ENCODE assay signal across 12 mouse cellular contexts in genomic region chr3:137682911-137683806, GRCm38 (mm10). TPM values are rescaled to one million over a fixed set of nuclear protein-coding genes. Genes with fewer than 3 reads are reported as not detected.
DNase-seq lines count a peak whose midpoint lies in the region; ATAC-seq lines count a peak whose summit lies in the region.
"Had no signal": no experiment of that assay in that cellular context is flagged by ENCODE, and none has a peak within 500 bp of the region (broad histone marks: within the 10 kb centered on the region; RNA-seq: fewer than 3 reads in every experiment).

No protein-coding gene starts in this region.

- intact Hi-C loops in left cerebral cortex, postnatal 36 days (cut with DNase I), result no loop called here

- no peaks in the 10 kb centered on the region for H3K27me3 ChIP-seq in embryonic facial prominence, embryonic 13.5 days
- no peaks in the 10 kb centered on the region for H3K27me3 ChIP-seq in intestine, embryonic 16.5 days (replicated peaks; ENCODE audit: control insufficient read depth, insufficient read depth, low read length)
- H3K27me3 ChIP-seq in heart, embryonic 12.5 days (replicated peaks), result no peaks in the 10 kb centered on the region
- H3K27me3 ChIP-seq: Patski had no signal

- H3K4me1 ChIP-seq in embryonic facial prominence, embryonic 13.5 days, result peaks cover 14% of the 10 kb centered on the region
- peaks cover 3% of the 10 kb centered on the region; the same call in 1 of the 2 replicates for H3K4me1 ChIP-seq in intestine, embryonic 16.5 days (ENCODE audit: control insufficient read depth, insufficient read depth, low read length)
- no peaks in the 10 kb centered on the region; the same call in 1 of the 2 replicates for H3K4me1 ChIP-seq in heart, embryonic 12.5 days (replicated peaks)

- H3K27ac ChIP-seq in embryonic facial prominence, embryonic 13.5 days, result peak overlapping the region; percentile 74
- no peak overlapping the region for H3K27ac ChIP-seq in intestine, embryonic 16.5 days (ENCODE audit: low read length)
- no peak overlapping the region for H3K27ac ChIP-seq in heart, embryonic 12.5 days (ENCODE audit: poor library complexity, severe bottlenecking)
- H3K27ac ChIP-seq: stomach, postnatal 0 days had no signal

- H3K36me3 ChIP-seq in embryonic facial prominence, embryonic 13.5 days, result no peaks in the 10 kb centered on the region
- no peaks in the 10 kb centered on the region for H3K36me3 ChIP-seq in intestine, embryonic 16.5 days (ENCODE audit: control insufficient read depth, insufficient read depth, low read length)
- H3K36me3 ChIP-seq in heart, embryonic 12.5 days, result no peaks in the 10 kb centered on the region

- no peaks in the 10 kb centered on the region for H3K9me3 ChIP-seq in embryonic facial prominence, embryonic 13.5 days
- no peaks in the 10 kb centered on the region for H3K9me3 ChIP-seq in intestine, embryonic 16.5 days (ENCODE audit: control insufficient read depth, low read length)
- no peaks in the 10 kb centered on the region for H3K9me3 ChIP-seq in heart, embryonic 12.5 days (replicated peaks)

- peak; percentile 67; the same call in 1 of the 2 replicates for ATAC-seq in embryonic facial prominence, embryonic 13.5 days (ENCODE audit: insufficient number of reproducible peaks, insufficient read depth, low FRiP score, low TSS enrichment, low read depth)
- no peak for ATAC-seq in intestine, embryonic 16.5 days
- no peak for ATAC-seq in heart, embryonic 12.5 days (ENCODE audit: insufficient number of reproducible peaks, low FRiP score)
- ATAC-seq: Patski had no signal

- no peak overlapping the region for H3K9ac ChIP-seq in embryonic facial prominence, embryonic 13.5 days
- H3K9ac ChIP-seq in intestine, embryonic 16.5 days (ENCODE audit: low read depth, low read length), result no peak overlapping the region
- no peak overlapping the region for H3K9ac ChIP-seq in heart, embryonic 12.5 days

- no peak overlapping the region for H3K4me3 ChIP-seq in embryonic facial prominence, embryonic 13.5 days
- H3K4me3 ChIP-seq in intestine, embryonic 16.5 days (ENCODE audit: low read length), result no peak overlapping the region
- no peak overlapping the region for H3K4me3 ChIP-seq in heart, embryonic 12.5 days

- peak overlapping the region; percentile 31 for H3K4me2 ChIP-seq in embryonic facial prominence, embryonic 13.5 days
- no peak overlapping the region for H3K4me2 ChIP-seq in intestine, embryonic 16.5 days (ENCODE audit: low read depth, low read length)
- H3K4me2 ChIP-seq in heart, embryonic 12.5 days, result no peak overlapping the region

- 19% methylated on average over 7 of the region's 7 CpGs for WGBS in embryonic facial prominence, embryonic 13.5 days
- 37% methylated on average over 7 of the region's 7 CpGs for WGBS in intestine, embryonic 16.5 days
- WGBS in heart, embryonic 12.5 days, result 47% methylated on average over 7 of the region's 7 CpGs

- DNase-seq in frontal cortex, postnatal 36 days (ENCODE audit: low spot score in 2 of 2), result peak; percentile 30 to 48
- peak; percentile 17 to 21 for DNase-seq in left cerebral cortex, postnatal 36 days (ENCODE audit: low spot score in 2 of 2)
- peak; percentile 6 for DNase-seq in retina, postnatal 7 days (ENCODE audit: low read depth, low spot score)
- DNase-seq in c-Kit-positive CD71-positive TER-119-positive erythroid progenitor cells, embryonic 14.5 days (ENCODE audit: low spot score), result no peak
- DNase-seq in testis, postnatal 10 days (ENCODE audit: low spot score), result no peak
- DNase-seq: kidney, adult 8-10 months had no signal

RNA-seq across cellular contexts. Expression of gene Gm21962, which starts 11.8 kb away (rescaled TPM):
- polyA plus RNA-seq in embryonic facial prominence, embryonic 13.5 days (2015; fragmentation: Nextera tagmentation; extraction: Ambion mirVana), result not detected in 2 replicates
- not detected for total RNA-seq in left cerebral cortex, postnatal 36 days (2021)
- not detected in 2 replicates for polyA plus RNA-seq in intestine, embryonic 16.5 days (2015; fragmentation: Nextera tagmentation; extraction: Ambion mirVana)
- not detected in 2 replicates for polyA plus RNA-seq in heart, embryonic 12.5 days (2016; fragmentation: Nextera tagmentation; extraction: Ambion mirVana)
- total RNA-seq: megakaryocyte, adult 5-6 weeks had no signal
- polyA plus RNA-seq: Patski; stomach, postnatal 0 days had no signal

Comparison
In these comparisons a context has a peak if more than half of its experiments do, and no peak if none do; other contexts are left out.
1. DNase-seq: peak in frontal cortex, postnatal 36 days (2 of 2), left cerebral cortex, postnatal 36 days (2 of 2) and retina, postnatal 7 days (single experiment); none in c-Kit-positive CD71-positive TER-119-positive erythroid progenitor cells, embryonic 14.5 days (single experiment) and testis, postnatal 10 days (single experiment).